Mouse (Mus musculus) spleen, postnatal 4 days (tissue): ENCODE data around the gene Olfr1046.
"Not testable (repeated sequence)": the region's sequence is repeated elsewhere in the genome, so short reads cannot be mapped to it uniquely, and the experiment has no call there.

ENCODE experiments used
- DNase-seq, 2 experiments: peaks; one replicate each; pipeline ENCODE4 v3.0.0; 2022; ENCODE audit warnings: low spot score in 2 of 2

Gene Olfr1046

DNA sequence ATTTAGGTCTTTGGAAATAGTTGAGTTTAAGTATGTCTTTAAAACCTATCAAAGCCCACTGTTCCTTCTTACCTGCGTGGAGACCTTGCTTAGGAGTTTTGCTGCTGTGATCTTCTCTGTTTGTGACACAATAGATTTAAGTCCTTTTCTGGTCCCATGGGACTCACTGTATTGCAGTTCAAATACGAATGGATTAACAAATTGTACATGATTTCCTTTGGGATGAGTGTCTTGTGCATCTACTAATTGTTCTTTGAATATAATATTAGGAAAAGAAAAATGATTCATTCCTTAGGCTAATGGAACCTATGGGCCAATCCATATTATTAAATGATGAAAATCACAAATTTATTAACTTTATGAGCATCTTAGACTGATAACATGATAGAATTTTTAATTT, at the start of gene Olfr1046:
Gene Olfr1046 (minus strand): TSS at position 101 of the 400 bp plus-strand sequence.
- no peak for DNase-seq

DNA sequence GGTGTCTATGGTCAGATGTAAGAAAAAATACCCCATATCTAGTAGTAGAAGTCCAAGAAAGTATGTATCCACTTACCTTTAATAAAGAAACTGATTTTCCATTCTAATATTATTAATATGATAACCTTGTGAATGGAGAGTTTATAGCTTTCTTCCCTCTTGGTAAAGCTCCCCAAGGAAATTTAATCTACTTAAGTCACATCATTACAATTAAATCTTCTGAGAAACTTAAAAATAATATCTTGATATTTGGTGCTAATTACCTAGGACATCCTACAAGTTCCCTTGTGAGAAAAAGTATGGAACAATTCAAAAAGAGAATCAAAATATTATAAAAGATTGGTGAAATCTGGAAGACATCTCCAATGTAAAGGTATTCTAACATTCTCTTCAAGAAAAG, 39.1 kb upstream of the Olfr1046 start, which contains the start of gene Olfr1049:
Gene Olfr1049 (minus strand): TSS at position 101 of the 400 bp plus-strand sequence.
- DNase-seq, result not testable (repeated sequence)

DNA sequence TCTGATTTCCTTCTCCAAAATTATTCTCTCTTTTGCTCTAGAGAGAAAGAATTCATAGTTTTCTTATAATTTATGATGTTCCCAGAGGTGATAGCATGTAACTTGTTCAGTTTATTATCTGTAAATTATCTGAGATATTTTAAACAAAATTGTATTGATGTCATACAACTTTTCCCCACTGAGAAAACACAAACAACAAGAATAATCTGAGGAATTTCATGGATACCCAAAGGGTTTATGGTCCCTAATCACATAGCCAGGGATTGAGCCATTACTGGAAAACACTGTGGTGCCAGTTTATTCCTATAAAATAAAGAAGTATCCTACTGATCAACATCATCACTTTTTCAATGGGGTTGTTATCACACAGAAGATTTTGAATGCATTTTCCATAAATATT, 21.1 kb upstream of the Olfr1046 start, which contains the start of gene Olfr1048:
Gene Olfr1048 (minus strand): TSS at position 101 of the 400 bp plus-strand sequence.
- DNase-seq, result no peak

DNA sequence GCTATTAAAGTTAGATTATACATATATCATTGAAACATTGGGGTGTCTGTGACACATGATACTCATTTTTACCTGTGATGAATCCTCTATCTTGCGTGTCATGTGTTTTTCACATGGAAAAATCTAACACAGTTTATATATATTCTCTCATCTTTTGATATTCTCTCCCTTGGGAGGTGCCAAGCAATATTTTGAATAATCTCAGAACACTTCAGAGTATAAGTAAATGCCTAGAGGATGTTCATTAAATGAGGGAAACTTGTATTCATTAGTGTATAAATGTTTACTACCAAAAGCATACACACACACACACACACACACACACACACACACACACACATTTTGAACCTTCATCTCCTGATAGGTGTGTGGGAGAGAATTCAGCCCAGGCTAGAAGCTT, 12.2 kb upstream of the Olfr1046 start, which contains the start of gene Olfr1047:
Gene Olfr1047 (minus strand): TSS at position 101 of the 400 bp plus-strand sequence.
- no peak for DNase-seq

GRCm38 (mm10) chr2:86202909-86203308, 16.2 kb downstream of the Olfr1046 start, which contains the start of gene Olfr1045:
Gene Olfr1045 (minus strand): TSS chr2:86203009.
- DNase-seq, result no peak

DNA sequence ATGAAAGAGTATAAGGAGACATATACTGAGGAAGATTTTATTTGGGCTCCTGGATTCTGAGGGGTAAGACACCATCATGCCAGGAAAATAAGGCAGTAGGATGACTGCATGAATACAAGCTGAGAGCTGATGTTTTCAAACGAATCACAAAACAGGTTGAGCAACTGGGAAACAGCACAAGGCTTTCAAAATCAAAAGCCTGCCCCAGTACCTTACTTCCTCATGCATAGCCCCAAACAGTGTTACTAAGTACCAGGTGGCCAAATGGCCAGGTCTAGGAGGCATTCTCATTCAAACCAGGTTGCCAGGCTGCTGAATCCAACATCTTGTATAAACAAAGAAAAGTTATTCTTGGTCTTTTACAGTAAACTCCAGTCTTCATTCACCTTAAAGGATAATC, 23.3 kb downstream of the Olfr1046 start:
- no peak for DNase-seq

DNA sequence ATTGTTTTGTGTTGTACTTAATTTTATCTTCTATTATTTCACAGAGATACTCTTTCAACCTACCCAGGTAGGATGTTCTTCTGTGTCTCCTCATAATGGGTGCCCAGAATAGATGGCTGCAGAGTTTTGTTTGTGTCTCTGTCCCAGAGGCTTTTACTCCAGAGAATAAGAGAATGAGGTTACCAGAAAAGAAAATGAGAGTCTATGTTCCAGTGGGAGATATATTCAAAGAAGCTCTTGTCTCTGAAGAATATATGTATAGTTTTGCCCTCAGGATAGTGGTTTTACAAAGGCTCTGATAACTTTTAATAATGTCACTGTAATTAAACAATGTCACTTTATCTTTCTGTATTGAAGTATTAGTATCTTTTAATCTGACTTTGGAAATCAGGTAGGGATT, 33.5 kb downstream of the Olfr1046 start, which contains the start of gene Olfr52:
Gene Olfr52 (minus strand): TSS at position 101 of the 400 bp plus-strand sequence.
- no peak for DNase-seq

GRCm38 (mm10) chr2:86179950-86180349, 39.2 kb downstream of the Olfr1046 start:
- DNase-seq, result no peak

GRCm38 (mm10) chr2:86177720-86178119, 41.4 kb downstream of the Olfr1046 start, which contains the start of gene Olfr1044:
Gene Olfr1044 (minus strand): TSS chr2:86177820.
- no peak for DNase-seq

GRCm38 (mm10) chr2:86175422-86175821, 43.7 kb downstream of the Olfr1046 start:
- DNase-seq, result peak in 1 of 2 experiments; percentile 12

GRCm38 (mm10) chr2:86167422-86167821, 51.7 kb downstream of the Olfr1046 start, which contains the start of gene Olfr1043:
Gene Olfr1043 (minus strand): TSS chr2:86167522.
- no peak for DNase-seq
